Mouse (Mus musculus) common myeloid progenitor, adult 5-6 weeks (primary cell): Measurements from ENCODE around the gene Atxn7l3. TPM values are rescaled to one million over a fixed set of nuclear protein-coding genes. Genes with fewer than 3 reads are reported as not detected.

ENCODE experiments used
- ATAC-seq: replicated peaks from 2 replicates; pipeline ENCODE4 v1.8.0; 2016; ENCODE audit warnings: low read depth, mild to moderate bottlenecking, moderate TSS enrichment, inconsistent platforms; ENCODE audit not compliant: poor library complexity, severe bottlenecking
- total RNA-seq: library from RNA; stranded (forward); fragments of 200-1000, 187-1606 nt; gene quantifications from 2 replicates; pipeline ENCODE4 v1.2.3, GENCODE M21; 2017

The Atxn7l3 gene
- total RNA-seq, 1 experiment from 2014 or later = 30.4 TPM

DNA sequence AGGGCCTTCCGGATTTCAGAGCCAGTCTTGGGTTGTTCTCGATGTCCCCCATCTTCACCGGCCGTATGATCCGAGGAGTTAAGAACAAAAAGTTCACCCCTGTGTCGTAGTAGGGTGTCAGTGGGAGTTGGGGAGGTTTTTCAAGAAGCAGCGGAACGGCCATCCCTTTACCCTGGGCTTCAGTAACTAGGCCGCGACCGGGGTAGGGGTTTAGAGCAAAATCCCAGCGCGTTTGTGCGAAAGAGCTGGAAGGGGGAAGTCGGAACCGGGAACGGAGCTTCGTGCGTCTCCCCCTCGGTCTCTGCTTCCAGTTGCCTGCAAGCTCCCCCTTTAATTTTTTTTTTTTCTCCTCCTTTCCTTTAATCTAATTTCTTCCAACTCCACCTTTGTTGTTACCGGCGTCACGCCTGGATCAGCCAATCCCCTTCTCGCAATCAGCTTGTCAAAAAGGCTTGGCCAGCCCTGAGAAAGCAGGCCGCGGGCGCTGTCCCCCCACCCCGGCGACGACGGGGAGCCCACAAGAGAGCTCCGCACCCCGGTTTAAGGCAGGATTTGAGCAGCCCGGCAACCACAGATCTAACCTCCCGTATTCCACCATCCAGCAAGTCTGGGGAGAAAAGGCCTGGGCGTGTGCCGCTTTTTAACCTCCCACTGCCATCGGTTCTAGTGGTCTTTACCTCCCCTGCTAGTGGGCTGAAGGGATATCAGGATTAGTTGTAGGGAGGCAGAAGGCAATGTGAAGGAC is 23.7 kb upstream of the Atxn7l3 start:
- ATAC-seq = peak; percentile 39

GRCm38 (mm10) chr11:102319410-102319792 is 23.0 kb upstream of the Atxn7l3 start, which contains the start of gene Ubtf:
TSS of gene Ubtf (minus strand) at chr11:102319742.
- peak; percentile 51 for ATAC-seq

DNA sequence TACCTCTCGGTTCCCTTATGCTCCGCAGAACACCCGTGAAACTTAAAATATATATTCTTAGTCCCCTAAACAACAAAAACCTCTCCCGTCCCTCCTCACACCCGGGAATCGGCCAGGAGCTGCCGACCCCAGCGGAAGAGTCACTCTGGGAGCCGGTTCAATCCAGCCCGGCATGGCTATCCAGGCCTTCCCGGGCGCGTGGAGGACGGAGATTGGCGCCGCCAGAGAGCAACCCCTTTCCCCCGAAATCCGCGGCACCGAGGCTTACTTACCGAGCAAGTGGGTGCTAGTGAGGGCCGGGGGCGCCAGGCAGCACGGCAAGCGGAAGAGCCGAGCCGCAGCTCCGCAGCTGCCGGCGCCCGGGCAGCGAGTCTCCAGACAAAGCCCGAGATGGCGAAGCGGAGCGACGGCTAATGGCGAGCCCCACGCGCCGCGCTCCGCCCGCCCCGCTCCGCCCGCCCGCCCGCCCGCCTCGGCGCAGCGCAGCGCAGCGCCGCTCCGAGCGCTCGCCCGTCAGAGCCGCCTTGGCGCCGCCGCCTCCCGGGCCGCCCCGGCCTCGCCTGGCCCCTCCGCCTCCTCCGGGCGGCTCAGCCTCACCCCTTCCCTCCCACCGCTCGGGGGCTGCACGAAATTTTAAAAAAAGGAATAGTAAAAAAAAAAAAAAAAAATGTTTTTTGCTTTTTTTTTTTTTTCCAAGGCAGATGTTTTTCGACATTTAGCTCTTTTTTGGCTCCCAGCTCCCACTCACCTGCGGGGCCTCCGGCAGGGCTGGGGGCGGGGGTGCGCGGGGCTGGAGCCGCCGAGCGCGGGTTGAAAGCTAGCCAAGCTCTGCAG is 22.4 kb upstream of the Atxn7l3 start:
- ATAC-seq = no peak

- ATAC-seq = no peak
These were observed 21.6 kb upstream of the Atxn7l3 start for GRCm38 (mm10) chr11:102317901-102318575.

DNA sequence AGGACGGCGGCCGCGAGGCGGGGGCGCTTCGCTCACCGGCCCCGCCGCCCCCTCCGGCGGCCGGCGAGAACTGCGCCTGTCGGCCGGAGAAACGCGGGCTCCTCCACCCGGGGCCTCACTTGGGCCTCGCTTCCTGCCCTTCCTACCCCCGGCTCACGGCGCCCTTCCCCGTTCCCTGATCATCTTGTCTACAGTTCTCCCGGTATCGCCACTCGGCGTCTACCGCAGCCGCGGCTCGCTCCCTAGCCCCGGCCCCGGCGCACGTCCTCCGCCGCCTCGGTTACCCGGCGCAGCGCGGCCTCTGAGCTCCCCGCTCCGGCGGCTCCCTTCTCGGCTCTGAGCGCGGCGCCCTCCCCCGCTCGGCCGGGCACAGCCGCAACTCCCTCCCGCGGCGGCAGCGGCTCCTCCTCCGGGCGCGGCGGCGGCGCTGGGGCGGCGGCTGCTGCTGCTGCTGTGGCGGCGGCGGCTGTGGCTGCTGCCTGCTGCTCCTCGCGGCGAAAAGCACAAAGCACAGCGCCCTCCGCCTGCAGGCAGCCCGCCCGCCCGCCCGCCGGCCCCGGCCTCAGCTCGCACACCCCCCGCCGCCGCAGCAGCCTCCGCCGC is 21.0 kb upstream of the Atxn7l3 start:
- ATAC-seq = no peak

DNA sequence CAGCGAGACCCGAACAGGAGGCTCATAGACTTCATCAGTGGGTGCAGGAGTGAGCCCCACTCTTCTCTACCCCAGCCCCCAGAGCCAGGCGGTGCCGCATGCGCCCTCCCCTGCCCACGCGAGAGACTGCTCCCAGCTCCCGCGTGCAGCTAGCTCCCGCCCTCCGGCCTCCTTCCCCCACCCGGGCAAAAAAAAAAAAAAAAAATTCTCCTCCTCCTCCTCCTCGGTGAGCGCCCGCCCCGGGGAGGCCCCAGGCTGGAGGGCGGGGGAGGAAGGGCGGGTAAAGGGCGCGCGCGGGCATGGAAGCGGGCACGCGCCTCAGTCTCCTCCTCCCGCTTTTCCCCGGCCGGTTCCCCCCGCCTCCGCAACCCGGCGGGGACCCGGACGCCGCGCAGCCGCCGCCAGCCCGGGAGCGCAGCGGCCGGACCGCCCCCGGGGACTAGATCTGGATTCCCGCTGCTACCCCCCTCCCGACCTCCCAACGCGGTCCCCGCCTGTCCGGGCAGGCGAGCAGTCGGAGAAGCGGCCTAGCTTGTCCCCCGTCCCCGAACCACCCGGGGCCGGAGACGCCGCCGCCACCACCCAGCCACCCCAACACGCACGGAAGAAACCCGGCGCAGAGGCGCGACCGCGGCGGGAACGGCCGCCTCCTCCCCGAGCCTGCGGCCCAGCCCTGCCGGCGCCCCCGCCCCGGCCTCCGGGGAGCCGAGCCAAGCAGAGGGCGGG is 20.3 kb upstream of the Atxn7l3 start:
- peak; percentile 59 for ATAC-seq

DNA sequence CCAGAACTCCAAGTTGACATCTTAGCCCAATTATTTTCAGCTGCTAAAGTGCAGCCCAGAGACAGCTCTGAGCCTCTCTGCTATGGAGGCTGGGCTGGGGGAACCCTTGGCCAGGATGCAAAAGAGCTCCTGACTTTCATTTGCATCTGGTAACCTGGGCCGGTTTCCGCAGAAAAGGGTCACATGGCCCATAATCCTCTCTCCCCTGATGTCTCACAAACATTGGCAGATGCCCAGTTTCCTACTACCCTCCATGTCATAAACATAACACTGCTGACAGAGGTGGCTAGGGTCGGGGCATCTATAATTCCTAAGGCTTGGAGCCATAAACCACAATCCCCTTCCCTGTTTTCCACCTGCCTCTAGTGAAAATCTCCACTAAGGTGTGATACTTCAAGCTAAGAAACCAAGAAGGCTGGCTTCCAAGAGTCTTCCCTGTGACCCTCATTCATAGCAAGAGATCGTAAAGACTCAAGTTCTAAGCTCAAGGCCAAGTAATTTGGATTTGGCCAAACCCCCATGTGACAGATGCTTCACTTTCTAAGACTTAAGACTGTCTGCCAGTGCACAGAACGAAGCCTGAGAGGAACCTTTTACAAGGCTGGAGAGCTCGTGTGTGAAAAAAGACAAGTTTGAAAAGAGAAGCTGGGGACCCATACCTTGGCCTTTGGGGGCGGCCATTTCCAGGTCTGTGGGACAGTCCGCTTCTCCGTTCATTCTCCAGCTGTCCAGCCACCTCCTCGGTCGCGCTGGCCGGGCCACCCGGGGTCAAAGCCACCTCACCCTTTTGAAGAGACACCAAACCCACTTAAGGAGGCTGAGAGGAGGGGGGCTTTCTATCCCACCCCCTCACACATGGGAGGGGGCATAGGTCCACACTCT is 19.5 kb upstream of the Atxn7l3 start:
- ATAC-seq = no peak

- no peak for ATAC-seq
These were observed 17.9 kb upstream of the Atxn7l3 start for GRCm38 (mm10) chr11:102314321-102314720.

DNA sequence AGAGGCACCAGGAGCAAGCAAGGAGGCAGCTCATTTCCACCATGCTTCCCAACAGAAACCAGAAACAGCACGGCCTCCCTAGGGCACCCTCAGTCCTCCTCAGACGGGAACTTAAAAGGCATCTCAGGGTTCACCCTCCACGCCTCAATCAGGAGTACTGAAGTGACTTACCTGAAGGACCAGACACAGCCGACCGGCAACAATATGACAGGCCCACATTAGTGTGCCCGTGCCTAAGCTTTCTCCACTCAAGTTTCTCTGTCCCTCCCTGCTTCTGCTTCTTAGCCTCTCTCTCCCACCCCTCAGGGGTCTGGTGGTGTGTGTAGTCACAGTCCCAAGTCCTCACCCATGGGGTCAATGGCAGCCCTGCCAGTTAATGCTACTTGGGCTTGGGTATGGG is 16.2 kb upstream of the Atxn7l3 start:
- no peak for ATAC-seq

DNA sequence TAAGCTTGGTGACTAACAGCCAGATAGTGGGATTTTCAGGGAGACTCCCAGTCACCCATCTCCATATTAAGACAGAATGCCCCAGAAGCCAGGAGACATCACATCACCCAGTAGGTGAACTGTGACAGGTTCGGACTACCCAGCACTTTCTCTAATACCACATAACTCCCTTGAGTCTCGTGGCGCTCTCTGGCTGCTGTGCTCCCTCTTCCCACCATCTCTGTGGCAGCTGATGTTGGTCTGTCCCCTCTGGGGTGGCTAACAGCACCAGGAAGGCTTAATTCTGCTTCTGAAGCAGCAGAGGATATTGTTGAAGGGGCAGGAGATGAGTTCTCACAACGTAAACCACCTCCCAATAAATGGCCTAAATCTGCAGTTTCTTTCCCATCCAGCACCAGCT is 15.5 kb upstream of the Atxn7l3 start:
- ATAC-seq = no peak

GRCm38 (mm10) chr11:102310768-102311695 is 14.6 kb upstream of the Atxn7l3 start:
- no peak for ATAC-seq

DNA sequence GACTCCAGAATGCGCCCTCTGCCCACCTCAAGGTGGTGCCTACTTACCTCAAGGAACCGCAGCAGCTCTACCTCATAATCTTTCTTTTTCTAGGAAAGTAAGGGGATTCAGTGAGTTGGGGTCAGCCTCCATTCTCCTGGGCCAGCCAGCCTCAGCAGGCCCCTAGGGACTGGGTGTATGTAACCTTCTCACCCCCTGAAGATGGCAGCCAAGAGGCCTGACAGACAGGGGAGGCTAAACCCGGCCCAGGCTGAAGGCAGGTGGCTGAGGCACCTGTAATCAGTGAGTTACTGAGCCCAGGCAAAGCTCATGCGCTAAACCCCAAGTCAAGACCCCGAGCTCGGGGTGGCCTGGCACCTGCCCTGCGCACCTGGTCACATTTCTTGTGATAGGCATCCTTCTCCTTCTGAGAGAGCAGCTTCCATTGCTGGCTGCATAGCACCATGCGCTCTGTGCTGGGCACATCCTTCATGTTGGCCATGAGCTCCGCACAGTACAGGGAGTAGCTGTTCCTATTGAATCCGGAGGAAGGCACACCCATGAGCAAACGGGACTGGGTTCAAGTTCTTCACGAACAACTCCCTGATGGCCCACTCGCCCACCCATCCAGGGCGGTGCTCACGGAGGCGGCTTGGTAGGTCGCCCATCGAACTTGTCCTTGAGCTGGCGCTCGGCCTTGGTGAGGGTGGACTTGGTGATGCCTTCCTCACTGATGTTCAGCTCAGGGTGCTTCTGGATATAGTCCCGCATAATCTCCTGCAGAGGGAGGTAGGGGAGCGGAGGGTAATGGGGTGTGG is 13.6 kb upstream of the Atxn7l3 start:
- ATAC-seq = no peak

GRCm38 (mm10) chr11:102308979-102309378 is 12.5 kb upstream of the Atxn7l3 start:
- ATAC-seq = peak; percentile 94

- ATAC-seq = no peak
These were observed 11.7 kb upstream of the Atxn7l3 start for GRCm38 (mm10) chr11:102308104-102308503.

- ATAC-seq = no peak
These were observed 8.9 kb upstream of the Atxn7l3 start for GRCm38 (mm10) chr11:102305359-102305758.

GRCm38 (mm10) chr11:102304141-102304540 is 7.7 kb upstream of the Atxn7l3 start:
- ATAC-seq = no peak

GRCm38 (mm10) chr11:102299839-102300238 is 3.4 kb upstream of the Atxn7l3 start:
- ATAC-seq = no peak
